Mouse (Mus musculus) midbrain, postnatal 0 days (tissue): ENCODE data around the gene Apc2. TPM values are rescaled to one million over a fixed set of nuclear protein-coding genes. Genes with fewer than 3 reads are reported as not detected.

Source experiments
- ATAC-seq: fragments of 200-750 bp; cut with Nextera tagmentation; 2 replicates; pipeline ENCODE4 v1.8.0; 2017; ENCODE audit warnings: moderate number of reproducible peaks, mild to moderate bottlenecking, moderate TSS enrichment, moderate library complexity; ENCODE audit not compliant: low FRiP score
- DNase-seq: peaks from one replicate; pipeline ENCODE4 v3.0.0-alpha.2; 2015; ENCODE audit warnings: low spot score
- H3K27ac ChIP-seq: fragments of 300-500 bp; sonication (generic); 2 replicates; pipeline ENCODE4 v1.5.1; 2014; ENCODE audit warnings: low read depth, mild to moderate bottlenecking, low read length, mixed read lengths
- H3K27me3 ChIP-seq: fragments of 300-500 bp; sonication (generic); 2 replicates; pipeline ENCODE4 v1.6.1; 2014; ENCODE audit warnings: low read length, control low read depth, mixed read lengths; ENCODE audit not compliant: insufficient read depth
- H3K36me3 ChIP-seq: fragments of 300-500 bp; sonication (generic); 2 replicates; pipeline ENCODE4 v1.6.1; 2014; ENCODE audit warnings: low read length, control low read depth, mixed read lengths; ENCODE audit not compliant: insufficient read depth
- H3K4me1 ChIP-seq: fragments of 300-500 bp; sonication (generic); 2 replicates; pipeline ENCODE4 v1.6.1; 2014; ENCODE audit warnings: mild to moderate bottlenecking, control low read depth, antibody characterized with exemption, low read length, mixed read lengths; ENCODE audit not compliant: insufficient read depth
- H3K4me2 ChIP-seq: fragments of 300-500 bp; sonication (generic); 2 replicates; pipeline ENCODE4 v1.6.1; 2014; ENCODE audit warnings: low read depth, mild to moderate bottlenecking, low read length, mixed read lengths; ENCODE audit not compliant: poor library complexity, severe bottlenecking
- H3K4me3 ChIP-seq: fragments of 300-500 bp; sonication (generic); 2 replicates; pipeline ENCODE4 v1.5.1; 2014; ENCODE audit warnings: low read depth, mild to moderate bottlenecking, low read length, moderate library complexity
- H3K9ac ChIP-seq: fragments of 300-500 bp; sonication (generic); replicated peaks from 2 replicates; pipeline ENCODE4 v1.6.1; 2014; ENCODE audit warnings: mild to moderate bottlenecking, low read length, moderate library complexity, mixed read lengths; ENCODE audit not compliant: poor library complexity, severe bottlenecking
- H3K9me3 ChIP-seq: fragments of 300-500 bp; sonication (generic); 2 replicates; pipeline ENCODE4 v1.6.1; 2016; ENCODE audit warnings: low read length, control low read depth
- CTCF ChIP-seq: IDR thresholded peaks from 2 replicates; pipeline ENCODE4 v1.5.1; 2016; ENCODE audit warnings: antibody characterized with exemption, mild to moderate bottlenecking
- WGBS: fragments of 180-500 bp; shearing (Covaris S2); extraction: QIAGEN DNeasy Blood & Tissue Kit; methylation state at CpG from one replicate; pipeline ENCODE4 v1.1.7; 2014; 5-methylcytosine and 5-hydroxymethylcytosine counted together
- polyA plus RNA-seq: library from polyadenylated mRNA; unstranded; fragments of >200 nt; fragmentation: Nextera tagmentation; extraction: Ambion mirVana; gene quantifications from 2 replicates; pipeline ENCODE4 v1.2.1, GENCODE M21; 2015
- total RNA-seq: library from RNA; depleted of rRNA; stranded (reverse); fragments of >200 nt; gene quantifications from 2 replicates; pipeline ENCODE4 v1.2.3, GENCODE M21; 2014

The Apc2 gene
- total and polyA plus RNA-seq, 2 experiments from 2014 or later: 110 to 370 TPM

- H3K27me3 ChIP-seq: no peaks in the 10 kb centered on the region
- H3K9ac ChIP-seq: no peak overlapping the region
- DNase-seq (no peak), ATAC-seq (no peak)
- H3K4me2 ChIP-seq: no peak overlapping the region
- no peak overlapping the region for H3K4me3 ChIP-seq
- H3K36me3 ChIP-seq: peaks cover 62% of the 10 kb centered on the region
- peaks cover 3% of the 10 kb centered on the region for H3K4me1 ChIP-seq
- TF ChIP-seq CTCF: no peak
- H3K9me3 ChIP-seq: no peaks in the 10 kb centered on the region
- WGBS: 41% methylated on average over 11 of the region's 11 CpGs
- H3K27ac ChIP-seq: no peak overlapping the region
Observed at GRCm38 (mm10) chr10:80316359-80316781, 20.6 kb downstream of the Apc2 start.

- no peak for ATAC-seq
- Histone ChIP-seq H3K4me2 (no peak overlapping the region), H3K4me1 (peaks cover 3% of the 10 kb centered on the region), H3K27ac (0 out of 2 replicates have a peak overlapping the region, but pooled peaks have one; percentile 12), H3K27me3 (no peaks in the 10 kb centered on the region), H3K9ac (no peak overlapping the region), H3K36me3 (peaks cover 55% of the 10 kb centered on the region), H3K4me3 (no peak overlapping the region), H3K9me3 (no peaks in the 10 kb centered on the region)
- WGBS: 59% methylated on average over 10 of the region's 10 CpGs
- TF ChIP-seq CTCF: no peak
- DNase-seq: no peak
Observed at GRCm38 (mm10) chr10:80317011-80317410, 21.2 kb downstream of the Apc2 start.

GRCm38 (mm10) chr10:80320340-80320760, 24.6 kb downstream of the Apc2 start, which contains the start of gene 2310011J03Rik:
Gene 2310011J03Rik, minus strand, starts transcription at chr10:80320537.
- peaks cover 23% of the 10 kb centered on the region for H3K36me3 ChIP-seq
- TF ChIP-seq CTCF: no peak
- peak within 1 kb of the TSS; percentile 62 for H3K27ac ChIP-seq
- peak; percentile 93 for DNase-seq
- H3K4me3 ChIP-seq: peak within 1 kb of the TSS; percentile 55
- ATAC-seq: peak; percentile 44
- WGBS: under 1% methylated on average over 34 of the region's 34 CpGs
- H3K9me3 ChIP-seq: no peaks in the 10 kb centered on the region
- peak within 1 kb of the TSS; percentile 75 for H3K9ac ChIP-seq
- peaks cover 7% of the 10 kb centered on the region for H3K4me1 ChIP-seq
- no peaks in the 10 kb centered on the region for H3K27me3 ChIP-seq
- H3K4me2 ChIP-seq: peak within 1 kb of the TSS; percentile 93

- no peak for TF ChIP-seq CTCF
- 74% methylated on average over 6 of the region's 6 CpGs for WGBS
- Histone ChIP-seq H3K36me3 (peaks cover 20% of the 10 kb centered on the region), H3K27ac (no peak overlapping the region), H3K27me3 (no peaks in the 10 kb centered on the region), H3K4me1 (peaks cover 7% of the 10 kb centered on the region), H3K4me2 (no peak overlapping the region), H3K9ac (no peak overlapping the region), H3K4me3 (no peak overlapping the region), H3K9me3 (no peaks in the 10 kb centered on the region)
- ATAC-seq: no peak
- no peak for DNase-seq
Observed at GRCm38 (mm10) chr10:80321014-80321669, 25.4 kb downstream of the Apc2 start.

GRCm38 (mm10) chr10:80321670-80322581, 26.1 kb downstream of the Apc2 start:
- ATAC-seq: no peak
- Histone ChIP-seq H3K9ac (no peak overlapping the region), H3K4me1 (peaks cover 7% of the 10 kb centered on the region), H3K4me2 (peak overlapping the region; percentile 90; the same call in 1 of the 2 replicates), H3K27ac (no peak overlapping the region), H3K36me3 (peaks cover 12% of the 10 kb centered on the region), H3K9me3 (no peaks in the 10 kb centered on the region), H3K27me3 (no peaks in the 10 kb centered on the region), H3K4me3 (no peak overlapping the region)
- TF ChIP-seq CTCF: no peak
- whole genome bisulfite sequencing: 92% methylated on average over 21 of the region's 21 CpGs
- DNase-seq: no peak
